ENCODE assay signal across 7 mouse cellular contexts in the genomic region with DNA sequence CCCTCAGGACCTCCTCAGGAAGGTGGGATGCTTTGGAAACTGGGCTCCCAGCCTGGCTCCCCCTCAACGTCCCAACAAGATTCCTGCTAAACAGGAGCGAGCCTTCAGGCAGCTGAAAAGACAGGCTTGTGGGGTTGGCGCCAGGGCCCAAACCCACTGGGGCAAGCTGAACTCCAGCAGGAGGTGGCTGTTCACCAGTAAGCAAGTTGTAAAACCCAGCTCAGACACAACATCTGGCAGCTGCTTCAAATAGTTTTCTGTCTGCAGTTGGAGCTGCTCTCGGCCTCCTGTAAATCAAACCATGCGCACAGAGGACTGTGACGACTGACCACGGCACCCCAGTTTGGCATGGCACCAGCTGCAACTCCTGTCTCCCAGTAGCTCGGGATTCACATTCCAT.
DNase-seq lines count a peak whose midpoint lies in the region; ATAC-seq lines count a peak whose summit lies in the region.

No protein-coding gene starts in this region.

- no peak for ATAC-seq in heart, embryonic 14.5 days (ENCODE audit: insufficient number of reproducible peaks, insufficient read depth, low FRiP score, low read depth)
- no peak for ATAC-seq in stomach, embryonic 15.5 days (ENCODE audit: insufficient read depth, low FRiP score, low read depth)

- no peak overlapping the region for H3K4me2 ChIP-seq in heart, embryonic 14.5 days (ENCODE audit: low read length)
- 0 out of 2 replicates have a peak overlapping the region, but pooled peaks have one; percentile 27 for H3K4me2 ChIP-seq in stomach, embryonic 15.5 days

- no peaks in the 10 kb centered on the region for H3K9me3 ChIP-seq in heart, embryonic 14.5 days (ENCODE audit: control insufficient read depth, low read length)
- no peaks in the 10 kb centered on the region for H3K9me3 ChIP-seq in stomach, embryonic 15.5 days

- H3K27me3 ChIP-seq in heart, embryonic 14.5 days (ENCODE audit: control insufficient read depth, insufficient read depth, low read length): no peaks in the 10 kb centered on the region; the same call in 1 of the 2 replicates
- no peaks in the 10 kb centered on the region for H3K27me3 ChIP-seq in stomach, embryonic 15.5 days (replicated peaks)

- no peak overlapping the region for H3K9ac ChIP-seq in heart, embryonic 14.5 days (ENCODE audit: low read length)
- H3K9ac ChIP-seq in stomach, embryonic 15.5 days: no peak overlapping the region

- peak overlapping the region; percentile 74 to 77 for H3K27ac ChIP-seq in heart, embryonic 14.5 days (replicated peaks in 1 of 2; ENCODE audit: control insufficient read depth in 1 of 2, insufficient read depth in 1 of 2, low read depth in 2 of 2, low read length in 2 of 2)
- peak overlapping the region; percentile 89 for H3K27ac ChIP-seq in stomach, embryonic 15.5 days

- WGBS in heart, embryonic 14.5 days: 48% methylated on average over 8 of the region's 8 CpGs
- WGBS in stomach, embryonic 15.5 days: 31% methylated on average over 8 of the region's 8 CpGs

- DNase-seq in NIH3T3 (ENCODE audit: low read depth): peak; percentile 74
- peak; percentile 50 to 70 for DNase-seq in adrenal gland, postnatal 36 days
- DNase-seq in kidney, postnatal 10 days: peak; percentile 81
- no peak for DNase-seq in spleen, postnatal 4 days (ENCODE audit: low spot score in 2 of 2)
- no peak for DNase-seq in layer of hippocampus, adult 9-10 months (ENCODE audit: low spot score)

- H3K4me3 ChIP-seq in heart, embryonic 14.5 days (ENCODE audit: control insufficient read depth in 1 of 2, insufficient read depth in 1 of 2, low read depth in 1 of 2, low read length in 2 of 2): no peak overlapping the region
- H3K4me3 ChIP-seq in stomach, embryonic 15.5 days (replicated peaks): no peak overlapping the region

- H3K36me3 ChIP-seq in heart, embryonic 14.5 days (ENCODE audit: control insufficient read depth, insufficient read depth, low read length): no peaks in the 10 kb centered on the region
- no peaks in the 10 kb centered on the region for H3K36me3 ChIP-seq in stomach, embryonic 15.5 days

- H3K4me1 ChIP-seq in heart, embryonic 14.5 days (ENCODE audit: control insufficient read depth in 2 of 2, insufficient read depth in 2 of 2, low read length in 2 of 2): peaks cover 42% of the 10 kb centered on the region in 2 experiments
- peaks cover 51% of the 10 kb centered on the region for H3K4me1 ChIP-seq in stomach, embryonic 15.5 days

Comparison
In these comparisons a context has a peak if more than half of its experiments do, and no peak if none do; other contexts are left out.
1. DNase-seq: peak in NIH3T3 (single experiment), adrenal gland, postnatal 36 days (2 of 2) and kidney, postnatal 10 days (single experiment); none in spleen, postnatal 4 days (0 of 2) and layer of hippocampus, adult 9-10 months (single experiment).